Mouse (Mus musculus) midbrain, embryonic 15.5 days (tissue): ENCODE results near the gene 2310003L06Rik. TPM values are rescaled to one million over a fixed set of nuclear protein-coding genes. Genes with fewer than 3 reads are reported as not detected.

Experiments
- ATAC-seq: fragments of 200-750 bp; cut with Nextera tagmentation; replicated peaks from 2 replicates; pipeline ENCODE4 v1.8.0; 2017; ENCODE audit warnings: moderate TSS enrichment
- H3K27ac ChIP-seq: fragments of 300-500 bp; sonication (generic); 2 replicates; pipeline ENCODE4 v1.5.1; 2015; ENCODE audit warnings: mild to moderate bottlenecking, inconsistent platforms
- H3K27me3 ChIP-seq: fragments of 300-500 bp; sonication (generic); replicated peaks from 2 replicates; pipeline ENCODE4 v1.6.1; 2015; ENCODE audit warnings: inconsistent platforms
- H3K36me3 ChIP-seq: fragments of 300-500 bp; sonication (generic); replicated peaks from 2 replicates; pipeline ENCODE4 v1.6.1; 2015; ENCODE audit warnings: inconsistent platforms
- H3K4me1 ChIP-seq: fragments of 300-500 bp; sonication (generic); 2 replicates; pipeline ENCODE4 v1.6.1; 2015; ENCODE audit warnings: inconsistent platforms
- H3K4me2 ChIP-seq: fragments of 300-500 bp; sonication (generic); 2 replicates; pipeline ENCODE4 v1.6.1; 2015; ENCODE audit warnings: inconsistent platforms, mild to moderate bottlenecking, moderate library complexity
- H3K4me3 ChIP-seq: fragments of 300-500 bp; sonication (generic); 2 replicates; pipeline ENCODE4 v1.5.1; 2015; ENCODE audit warnings: mild to moderate bottlenecking, inconsistent platforms
- H3K9ac ChIP-seq: fragments of 300-500 bp; sonication (generic); 2 replicates; pipeline ENCODE4 v1.6.1; 2015; ENCODE audit warnings: mild to moderate bottlenecking, inconsistent platforms
- H3K9me3 ChIP-seq: fragments of 300-500 bp; sonication (generic); 2 replicates; pipeline ENCODE4 v1.6.1; 2016; ENCODE audit warnings: inconsistent platforms
- WGBS: fragments of 180-500 bp; shearing (Covaris S2); methylation state at CpG from one replicate; pipeline ENCODE4 v1.1.7; 2015; ENCODE audit warnings: mixed read lengths; 5-methylcytosine and 5-hydroxymethylcytosine counted together
- polyA plus RNA-seq: library from polyadenylated mRNA; unstranded; fragments of >200 nt; fragmentation: Nextera tagmentation; extraction: Ambion mirVana; gene quantifications from 2 replicates; pipeline ENCODE4 v1.2.1, GENCODE M21; 2015

2310003L06Rik gene
- polyA plus RNA-seq = not detected in 2 replicates

- Histone ChIP-seq H3K4me1 (no peaks in the 10 kb centered on the region), H3K4me2 (no peak within 1 kb of the TSS), H3K36me3 (no peaks in the 10 kb centered on the region), H3K9me3 (no peaks in the 10 kb centered on the region), H3K27ac (no peak within 1 kb of the TSS), H3K4me3 (no peak within 1 kb of the TSS), H3K9ac (no peak within 1 kb of the TSS), H3K27me3 (no peaks in the 10 kb centered on the region)
- no peak for ATAC-seq
- 52% methylated on average over 2 of the region's 2 CpGs for WGBS
Observed at GRCm38 (mm10) chr5:87969201-87969600, at the start of gene 2310003L06Rik, which contains the start of gene Gm28434. Gene 2310003L06Rik (plus strand): TSS chr5:87969459. Gene Gm28434 (plus strand): TSS chr5:87969517.

GRCm38 (mm10) chr5:87925372-87925771 lies 43.9 kb upstream of the 2310003L06Rik start, which contains the start of gene Csn3:
Gene Csn3 (plus strand): TSS chr5:87925579.
- Histone ChIP-seq H3K27ac (no peak within 1 kb of the TSS), H3K9ac (no peak within 1 kb of the TSS), H3K4me2 (no peak within 1 kb of the TSS), H3K4me3 (no peak within 1 kb of the TSS), H3K36me3 (no peaks in the 10 kb centered on the region), H3K4me1 (no peaks in the 10 kb centered on the region), H3K27me3 (no peaks in the 10 kb centered on the region), H3K9me3 (no peaks in the 10 kb centered on the region)
- no peak for ATAC-seq
- WGBS = 33% methylated on average over 5 of the region's 5 CpGs

- Histone ChIP-seq H3K9me3 (no peaks in the 10 kb centered on the region), H3K4me2 (no peak overlapping the region), H3K9ac (no peak overlapping the region), H3K27me3 (no peaks in the 10 kb centered on the region), H3K27ac (no peak overlapping the region), H3K4me1 (no peaks in the 10 kb centered on the region), H3K4me3 (no peak overlapping the region), H3K36me3 (no peaks in the 10 kb centered on the region)
- no peak for ATAC-seq
- WGBS = 55% methylated on average over 1 of the region's 1 CpGs
Observed at GRCm38 (mm10) chr5:87931603-87932002, 37.7 kb upstream of the 2310003L06Rik start.

- Histone ChIP-seq H3K27ac (no peak overlapping the region), H3K36me3 (no peaks in the 10 kb centered on the region), H3K4me2 (no peak overlapping the region), H3K4me1 (no peaks in the 10 kb centered on the region), H3K9ac (no peak overlapping the region), H3K27me3 (no peaks in the 10 kb centered on the region), H3K9me3 (no peaks in the 10 kb centered on the region), H3K4me3 (no peak overlapping the region)
- 0 out of 2 replicates have a peak, but pooled peaks have one; percentile 73 for ATAC-seq
- WGBS = 42% methylated on average over 3 of the region's 3 CpGs
Observed at GRCm38 (mm10) chr5:87940752-87941151, 28.5 kb upstream of the 2310003L06Rik start.

GRCm38 (mm10) chr5:87942515-87942914 lies 26.7 kb upstream of the 2310003L06Rik start:
- no peak overlapping the region for H3K4me2 ChIP-seq
- H3K9ac ChIP-seq = no peak overlapping the region
- no peaks in the 10 kb centered on the region for H3K9me3 ChIP-seq
- no peaks in the 10 kb centered on the region for H3K4me1 ChIP-seq
- ATAC-seq = peak; percentile 80; the same call in 1 of the 2 replicates
- no peak overlapping the region for H3K27ac ChIP-seq
- H3K27me3 ChIP-seq = no peaks in the 10 kb centered on the region
- no peak overlapping the region for H3K4me3 ChIP-seq
- no peaks in the 10 kb centered on the region for H3K36me3 ChIP-seq

- ATAC-seq = no peak
- H3K4me1 ChIP-seq = no peaks in the 10 kb centered on the region
- no peak overlapping the region for H3K27ac ChIP-seq
- no peak overlapping the region for H3K4me2 ChIP-seq
- H3K9ac ChIP-seq = no peak overlapping the region
- H3K9me3 ChIP-seq = no peaks in the 10 kb centered on the region
- no peak overlapping the region for H3K4me3 ChIP-seq
- H3K27me3 ChIP-seq = no peaks in the 10 kb centered on the region
- H3K36me3 ChIP-seq = no peaks in the 10 kb centered on the region
Observed at GRCm38 (mm10) chr5:87951836-87952235, 17.4 kb upstream of the 2310003L06Rik start.

- no peak for ATAC-seq
- Histone ChIP-seq H3K9ac (no peak within 1 kb of the TSS), H3K9me3 (no peaks in the 10 kb centered on the region), H3K4me1 (no peaks in the 10 kb centered on the region), H3K4me3 (no peak within 1 kb of the TSS), H3K27me3 (no peaks in the 10 kb centered on the region), H3K27ac (no peak within 1 kb of the TSS), H3K4me2 (no peak within 1 kb of the TSS), H3K36me3 (no peaks in the 10 kb centered on the region)
- 94% methylated on average over 3 of the region's 3 CpGs for WGBS
Observed at GRCm38 (mm10) chr5:87979139-87979538, 9.9 kb downstream of the 2310003L06Rik start, which contains the start of gene Cabs1. Gene Cabs1 (plus strand): TSS chr5:87979439.

- 63% methylated on average over 3 of the region's 3 CpGs for WGBS
- Histone ChIP-seq H3K4me3 (no peak overlapping the region), H3K27me3 (no peaks in the 10 kb centered on the region), H3K27ac (no peak overlapping the region), H3K4me1 (no peaks in the 10 kb centered on the region), H3K36me3 (no peaks in the 10 kb centered on the region), H3K4me2 (no peak overlapping the region), H3K9me3 (no peaks in the 10 kb centered on the region), H3K9ac (no peak overlapping the region)
- ATAC-seq = no peak
Observed at GRCm38 (mm10) chr5:87982468-87983214, 13.4 kb downstream of the 2310003L06Rik start.

- 92% methylated on average over 3 of the region's 3 CpGs for WGBS
- no peak within 1 kb of the TSS for H3K4me3 ChIP-seq
- no peak within 1 kb of the TSS for H3K4me2 ChIP-seq
- no peaks in the 10 kb centered on the region for H3K4me1 ChIP-seq
- H3K9ac ChIP-seq = no peak within 1 kb of the TSS
- ATAC-seq = no peak
- no peaks in the 10 kb centered on the region for H3K27me3 ChIP-seq
- H3K27ac ChIP-seq = no peak within 1 kb of the TSS
- H3K9me3 ChIP-seq = no peaks in the 10 kb centered on the region
- H3K36me3 ChIP-seq = no peaks in the 10 kb centered on the region
Observed at GRCm38 (mm10) chr5:88002249-88002648, 33.0 kb downstream of the 2310003L06Rik start, which contains the start of gene Smr3a. Gene Smr3a (plus strand): TSS chr5:88002549.

GRCm38 (mm10) chr5:88005241-88005640 lies 36.0 kb downstream of the 2310003L06Rik start:
- Histone ChIP-seq H3K4me3 (no peak overlapping the region), H3K9me3 (no peaks in the 10 kb centered on the region), H3K27me3 (no peaks in the 10 kb centered on the region), H3K4me2 (no peak overlapping the region), H3K27ac (no peak overlapping the region), H3K36me3 (no peaks in the 10 kb centered on the region), H3K4me1 (no peaks in the 10 kb centered on the region), H3K9ac (no peak overlapping the region)
- ATAC-seq = no peak

Other genes with a start within 250 kb of the 2310003L06Rik start
- gene Csn1s2a, start 194.9 kb upstream of the 2310003L06Rik start, polyA plus RNA-seq = not detected in 2 replicates
- not detected in 2 replicates for gene Csn1s2b, start 161.4 kb upstream of the 2310003L06Rik start, polyA plus RNA-seq
- not detected in 2 replicates for gene Prr27, start 143.8 kb upstream of the 2310003L06Rik start, polyA plus RNA-seq
- not detected in 2 replicates for gene Odam, start 84.4 kb upstream of the 2310003L06Rik start, polyA plus RNA-seq
- not detected in 2 replicates for gene Csn3, start 43.9 kb upstream of the 2310003L06Rik start, polyA plus RNA-seq
- not detected in 2 replicates for gene Gm28434, start 58 bp downstream of the 2310003L06Rik start, polyA plus RNA-seq
- not detected in 2 replicates for gene Cabs1, start 10.0 kb downstream of the 2310003L06Rik start, polyA plus RNA-seq
- not detected in 2 replicates for gene Smr3a, start 33.1 kb downstream of the 2310003L06Rik start, polyA plus RNA-seq
- gene Smr2, start 117.1 kb downstream of the 2310003L06Rik start, polyA plus RNA-seq = not detected in 2 replicates
- not detected in 2 replicates for gene Gm11116, start 142.1 kb downstream of the 2310003L06Rik start, polyA plus RNA-seq
- not detected in 2 replicates for gene Gm11115, start 184.6 kb downstream of the 2310003L06Rik start, polyA plus RNA-seq